Mouse (Mus musculus) hindbrain, postnatal 0 days (tissue): ENCODE data around the gene Ccr5. TPM values are rescaled to one million over a fixed set of nuclear protein-coding genes. Genes with fewer than 3 reads are reported as not detected.
"Not testable (repeated sequence)": the region's sequence is repeated elsewhere in the genome, so short reads cannot be mapped to it uniquely, and the experiment has no call there.

Source experiments
- ATAC-seq: fragments of 200-750 bp; cut with Nextera tagmentation; 2 replicates; pipeline ENCODE4 v1.8.0; 2017; ENCODE audit warnings: mild to moderate bottlenecking, moderate TSS enrichment, moderate library complexity
- DNase-seq: peaks from one replicate; pipeline ENCODE4 v3.0.0-alpha.2; 2015; ENCODE audit warnings: low spot score
- H3K27ac ChIP-seq: fragments of 300-500 bp; sonication (generic); 2 replicates; pipeline ENCODE4 v1.5.1; 2014; ENCODE audit warnings: mild to moderate bottlenecking
- H3K27me3 ChIP-seq: fragments of 300-500 bp; sonication (generic); 2 replicates; pipeline ENCODE4 v1.6.1; 2014; ENCODE audit warnings: low read length, mixed read lengths; ENCODE audit not compliant: insufficient read depth
- H3K36me3 ChIP-seq: fragments of 300-500 bp; sonication (generic); 2 replicates; pipeline ENCODE4 v1.6.1; 2014; ENCODE audit warnings: low read length, mixed read lengths; ENCODE audit not compliant: insufficient read depth
- H3K4me1 ChIP-seq: fragments of 300-500 bp; sonication (generic); 2 replicates; pipeline ENCODE4 v1.6.1; 2014; ENCODE audit warnings: antibody characterized with exemption, low read length, mixed read lengths; ENCODE audit not compliant: insufficient read depth
- H3K4me2 ChIP-seq: fragments of 300-500 bp; sonication (generic); 2 replicates; pipeline ENCODE4 v1.6.1; 2014; ENCODE audit warnings: low read depth, mild to moderate bottlenecking, low read length, moderate library complexity, mixed read lengths
- H3K4me3 ChIP-seq: fragments of 300-500 bp; sonication (generic); 2 replicates; pipeline ENCODE4 v1.5.1; 2014; ENCODE audit warnings: low read length
- H3K9ac ChIP-seq: fragments of 300-500 bp; sonication (generic); replicated peaks from 2 replicates; pipeline ENCODE4 v1.6.1; 2014; ENCODE audit warnings: mild to moderate bottlenecking, low read length, moderate library complexity, mixed read lengths
- H3K9me3 ChIP-seq: fragments of 300-500 bp; sonication (generic); 2 replicates; pipeline ENCODE4 v1.6.1; 2016; ENCODE audit warnings: low read length, mixed read lengths
- CTCF ChIP-seq: IDR thresholded peaks from 2 replicates; pipeline ENCODE4 v1.5.1; 2016; ENCODE audit warnings: antibody characterized with exemption, control low read depth, low read depth
- WGBS: fragments of 180-500 bp; shearing (Covaris S2); extraction: QIAGEN DNeasy Blood & Tissue Kit; methylation state at CpG from one replicate; pipeline ENCODE4 v1.1.7; 2014; 5-methylcytosine and 5-hydroxymethylcytosine counted together
- polyA plus RNA-seq: library from polyadenylated mRNA; unstranded; fragments of >200 nt; fragmentation: Nextera tagmentation; extraction: Ambion mirVana; gene quantifications from 2 replicates; pipeline ENCODE4 v1.2.1, GENCODE M21; 2015
- total RNA-seq: library from RNA; depleted of rRNA; stranded (reverse); fragments of >200 nt; gene quantifications from 2 replicates; pipeline ENCODE4 v1.2.3, GENCODE M21; 2014; rRNA removed

Ccr5 gene
- total RNA-seq (0.14 and 0.37 TPM in 2 replicates), polyA plus RNA-seq (0.81 and 1.2 TPM in 2 replicates)

DNA sequence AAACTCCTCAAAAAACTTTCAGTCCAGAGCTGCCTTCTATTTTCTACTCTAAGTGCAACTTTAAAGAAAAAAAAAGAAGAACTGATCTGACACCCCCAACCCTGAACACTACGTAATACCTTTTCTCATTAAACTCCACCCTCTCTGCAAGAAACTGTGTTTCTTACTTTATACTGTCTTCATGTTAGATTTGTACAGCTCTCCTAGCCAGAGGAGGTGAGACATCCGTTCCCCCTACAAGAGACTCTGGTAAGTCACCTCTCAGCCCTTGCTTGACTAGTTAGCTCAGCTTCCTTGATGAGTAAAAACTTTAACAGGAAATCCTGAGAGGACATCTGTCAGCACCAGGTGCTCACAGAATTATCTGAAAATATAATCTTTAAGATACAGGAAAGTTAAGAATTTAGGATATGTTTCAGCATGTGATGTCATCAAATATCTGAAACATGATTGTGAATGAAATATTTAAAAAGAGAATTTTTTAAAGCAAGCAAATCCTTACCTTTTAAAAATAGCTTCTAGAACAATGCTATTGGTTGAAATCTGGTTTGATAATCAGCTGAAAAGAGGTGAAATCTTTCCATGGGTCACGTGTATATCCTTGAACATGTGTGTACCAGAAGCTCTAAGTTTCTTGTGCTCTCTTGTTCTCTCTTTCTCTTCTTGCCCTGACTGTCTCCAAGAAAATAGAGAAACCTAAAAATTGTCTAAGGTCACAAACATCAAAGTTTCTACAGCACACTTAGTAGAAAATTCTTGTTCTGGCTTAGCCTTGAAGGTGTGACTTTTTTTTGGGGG lies at the start of gene Ccr5:
Gene Ccr5 (plus strand): TSS at position 157 of the 798 bp plus-strand sequence.
- ATAC-seq = no peak
- no peaks in the 10 kb centered on the region for H3K9me3 ChIP-seq
- no peak within 1 kb of the TSS for H3K4me2 ChIP-seq
- WGBS = 85% methylated on average over 3 of the region's 3 CpGs
- no peak for TF ChIP-seq CTCF
- no peak for DNase-seq
- no peaks in the 10 kb centered on the region for H3K4me1 ChIP-seq
- no peaks in the 10 kb centered on the region for H3K36me3 ChIP-seq
- no peak within 1 kb of the TSS for H3K9ac ChIP-seq
- no peak within 1 kb of the TSS for H3K4me3 ChIP-seq
- H3K27me3 ChIP-seq = no peaks in the 10 kb centered on the region
- H3K27ac ChIP-seq = no peak within 1 kb of the TSS

DNA sequence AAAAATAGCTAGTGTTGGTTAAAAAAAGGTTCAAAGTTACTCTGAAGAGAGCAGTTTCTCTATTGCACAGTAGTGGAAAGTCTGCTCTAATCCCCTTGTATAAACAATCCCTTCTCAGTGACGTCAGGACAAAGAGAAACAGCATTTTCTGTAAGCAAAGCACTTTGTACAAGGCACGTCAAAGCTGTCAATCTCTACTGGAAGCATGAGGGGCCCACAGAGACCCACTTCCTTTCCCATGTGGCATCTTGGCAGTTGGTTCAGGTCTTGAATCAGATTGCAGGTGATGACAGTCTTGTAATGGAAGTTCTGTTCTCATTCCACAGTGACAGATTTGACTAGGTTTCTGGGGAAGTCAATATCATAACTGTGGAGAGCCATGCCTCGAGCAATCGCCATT lies 41.5 kb upstream of the Ccr5 start:
- ATAC-seq = no peak
- Histone ChIP-seq H3K9me3 (no peaks in the 10 kb centered on the region), H3K27ac (no peak overlapping the region), H3K4me3 (no peak overlapping the region), H3K4me1 (no peaks in the 10 kb centered on the region), H3K4me2 (no peak overlapping the region), H3K36me3 (no peaks in the 10 kb centered on the region), H3K9ac (no peak overlapping the region), H3K27me3 (no peaks in the 10 kb centered on the region)
- WGBS = 52% methylated on average over 4 of the region's 4 CpGs
- no peak for DNase-seq
- TF ChIP-seq CTCF = no peak

DNA sequence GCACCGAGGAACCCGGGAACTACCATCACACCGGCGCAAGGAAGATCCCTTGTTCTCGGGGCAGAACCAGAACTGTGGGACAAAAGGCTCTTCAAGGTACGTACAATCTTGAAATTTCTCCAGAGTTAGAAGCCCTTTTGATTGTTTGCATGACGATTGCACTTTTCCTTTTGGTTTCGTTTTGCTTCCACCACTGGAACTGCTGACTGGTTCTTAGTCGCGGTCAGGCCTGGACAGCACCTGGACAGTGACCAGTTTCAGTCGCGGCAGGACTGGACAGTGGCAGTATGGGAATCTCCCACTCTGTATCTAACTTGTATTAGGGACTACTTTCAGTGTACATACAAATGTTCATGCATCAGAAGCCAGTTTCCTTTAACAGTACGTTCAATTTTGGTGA lies 40.9 kb upstream of the Ccr5 start:
- DNase-seq, H3K4me3 ChIP-seq, H3K4me2 ChIP-seq, H3K36me3 ChIP-seq, H3K27ac ChIP-seq, H3K4me1 ChIP-seq, H3K9me3 ChIP-seq, H3K9ac ChIP-seq, H3K27me3 ChIP-seq, ATAC-seq: not testable (repeated sequence)
- 94% methylated on average over 12 of the region's 13 CpGs for WGBS

DNA sequence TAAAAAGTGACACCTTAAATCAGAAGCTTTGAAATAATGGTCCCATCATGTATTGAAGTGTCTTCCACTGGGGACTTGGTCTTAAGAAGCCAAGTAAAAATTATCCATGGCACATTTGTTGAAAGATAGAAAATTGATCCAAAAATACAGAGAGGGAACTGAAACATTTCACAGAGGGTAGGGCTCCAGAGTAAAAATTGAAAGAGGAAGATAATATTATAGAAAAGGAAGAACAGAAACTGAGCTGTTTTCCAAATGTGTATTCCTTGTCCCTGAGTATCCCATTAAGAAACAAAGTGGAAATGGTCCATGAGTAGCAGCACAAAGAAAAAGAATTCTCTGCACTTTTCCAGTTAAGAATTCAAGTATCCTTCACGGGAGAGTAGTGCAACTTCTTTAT lies 30.9 kb upstream of the Ccr5 start:
- DNase-seq = no peak
- no peaks in the 10 kb centered on the region for H3K4me1 ChIP-seq
- H3K9me3 ChIP-seq = no peaks in the 10 kb centered on the region
- H3K27me3 ChIP-seq = no peaks in the 10 kb centered on the region
- no peak overlapping the region for H3K4me2 ChIP-seq
- no peak overlapping the region for H3K27ac ChIP-seq
- no peak for TF ChIP-seq CTCF
- 80% methylated on average over 1 of the region's 1 CpGs for WGBS
- H3K36me3 ChIP-seq = no peaks in the 10 kb centered on the region
- H3K4me3 ChIP-seq = no peak overlapping the region
- no peak for ATAC-seq
- no peak overlapping the region for H3K9ac ChIP-seq

DNA sequence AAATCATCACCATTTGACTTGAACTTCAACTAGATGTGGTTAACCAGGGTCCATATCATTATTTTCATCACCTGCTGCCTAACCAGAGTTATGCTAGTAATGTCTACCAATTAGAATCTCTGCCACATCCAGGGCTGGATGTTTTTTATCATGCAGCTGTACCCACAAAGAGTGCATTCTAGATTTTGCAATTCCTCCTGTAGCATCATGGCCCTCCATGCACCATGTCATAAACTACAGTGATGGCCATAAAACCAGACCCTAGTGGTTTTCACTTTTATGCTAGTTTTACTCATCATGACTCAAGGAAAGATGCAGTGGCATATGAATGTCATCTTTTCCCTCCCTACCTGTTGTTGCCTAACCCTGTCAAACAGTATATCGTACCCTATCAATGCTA lies 22.2 kb upstream of the Ccr5 start:
- DNase-seq (no peak), ATAC-seq (no peak)
- H3K9ac ChIP-seq = no peak overlapping the region
- no peaks in the 10 kb centered on the region for H3K4me1 ChIP-seq
- no peak overlapping the region for H3K4me2 ChIP-seq
- H3K36me3 ChIP-seq = no peaks in the 10 kb centered on the region
- H3K4me3 ChIP-seq = no peak overlapping the region
- no peak overlapping the region for H3K27ac ChIP-seq
- WGBS = 86% methylated on average over 1 of the region's 1 CpGs
- no peaks in the 10 kb centered on the region for H3K9me3 ChIP-seq
- no peak for TF ChIP-seq CTCF
- H3K27me3 ChIP-seq = no peaks in the 10 kb centered on the region

DNA sequence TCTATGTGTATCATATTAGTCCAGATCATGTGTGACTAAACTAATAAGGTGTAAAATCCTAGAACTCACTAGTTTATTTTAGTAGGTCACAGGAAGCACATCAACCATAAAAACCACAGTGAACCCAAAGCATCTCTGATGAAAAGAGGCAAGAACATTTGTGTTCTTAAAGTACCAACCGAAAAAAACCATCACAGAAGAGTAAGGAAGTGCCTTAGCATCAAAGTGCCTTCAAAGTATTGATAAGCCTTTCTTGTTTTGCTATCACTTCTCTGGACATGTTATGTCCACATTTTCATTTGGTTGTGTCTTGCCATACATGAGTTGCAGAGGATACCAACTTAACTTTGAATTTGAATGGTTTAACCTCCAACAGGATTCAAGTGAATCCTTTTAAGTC lies 21.0 kb upstream of the Ccr5 start:
- H3K9ac ChIP-seq = no peak overlapping the region
- H3K36me3 ChIP-seq = no peaks in the 10 kb centered on the region
- no peak overlapping the region for H3K4me2 ChIP-seq
- no peak for DNase-seq
- no peaks in the 10 kb centered on the region for H3K4me1 ChIP-seq
- no peaks in the 10 kb centered on the region for H3K9me3 ChIP-seq
- TF ChIP-seq CTCF = no peak
- WGBS = 91% methylated on average over 1 of the region's 1 CpGs
- H3K4me3 ChIP-seq = no peak overlapping the region
- ATAC-seq = no peak
- no peak overlapping the region for H3K27ac ChIP-seq
- no peaks in the 10 kb centered on the region for H3K27me3 ChIP-seq

DNA sequence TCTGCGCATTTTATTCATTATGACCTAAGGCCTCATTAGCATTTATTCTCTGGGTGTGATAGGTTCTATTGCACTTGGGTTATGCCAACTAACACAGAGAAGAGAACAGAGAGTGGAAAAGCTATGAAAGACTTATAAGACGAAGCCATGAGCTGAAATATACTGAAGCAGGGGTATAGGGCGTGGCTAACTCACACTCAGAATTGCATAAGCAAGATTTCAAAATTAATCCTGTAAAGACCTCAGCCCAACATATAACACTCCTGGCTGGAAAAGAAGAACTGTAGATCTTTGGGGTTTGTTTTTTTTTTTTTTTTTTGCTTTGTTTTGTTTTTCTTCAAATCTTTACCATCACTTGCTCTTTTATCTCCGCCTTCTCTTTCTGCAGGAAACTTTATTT lies 19.6 kb upstream of the Ccr5 start, which contains the start of gene Ccr2:
Gene Ccr2 (plus strand): TSS at position 228 of the 400 bp plus-strand sequence.
- Histone ChIP-seq H3K9me3 (no peaks in the 10 kb centered on the region), H3K4me1 (no peaks in the 10 kb centered on the region), H3K9ac (no peak within 1 kb of the TSS), H3K4me3 (no peak within 1 kb of the TSS), H3K27me3 (no peaks in the 10 kb centered on the region), H3K27ac (no peak within 1 kb of the TSS), H3K4me2 (no peak within 1 kb of the TSS), H3K36me3 (no peaks in the 10 kb centered on the region)
- DNase-seq = no peak
- no peak for ATAC-seq
- TF ChIP-seq CTCF = no peak
- WGBS = 90% methylated on average over 4 of the region's 4 CpGs
